Mouse (Mus musculus) brain, embryonic 14.5 days (tissue): ENCODE measurements around the gene Xylt2.

Source experiments
- CTCF ChIP-seq: fragments of 200-500 bp; IDR thresholded peaks from 2 replicates; pipeline ENCODE4 v1.5.1; 2012; ENCODE audit warnings: inconsistent platforms, mild to moderate bottlenecking, moderate library complexity, borderline replicate concordance; ENCODE audit not compliant: insufficient read depth, insufficient read length; ENCODE audit errors: extremely low read depth
- POLR2A ChIP-seq: fragments of 200-500 bp; IDR thresholded peaks from 2 replicates; pipeline ENCODE4 v1.6.1; 2012; ENCODE audit warnings: mild to moderate bottlenecking, inconsistent platforms, borderline replicate concordance; ENCODE audit not compliant: poor library complexity, insufficient read depth, insufficient read length, severe bottlenecking; ENCODE audit errors: extremely low read depth

GRCm38 (mm10) chr11:94699399-94699798 is 22.1 kb upstream of the Xylt2 start:
- no peak for TF ChIP-seq CTCF
- no peak for TF ChIP-seq POLR2A
